Mouse (Mus musculus) liver, embryonic 11.5 days (tissue): ENCODE results near the gene Cmas. TPM values are rescaled to one million over a fixed set of nuclear protein-coding genes. Genes with fewer than 3 reads are reported as not detected.

Source experiments
- ATAC-seq: fragments of 200-750 bp; cut with Nextera tagmentation; replicated peaks from 2 replicates; pipeline ENCODE4 v1.8.0; 2017; ENCODE audit warnings: moderate number of reproducible peaks, mild to moderate bottlenecking, moderate TSS enrichment, moderate library complexity; ENCODE audit not compliant: low FRiP score
- DNase-seq: peaks from one replicate; pipeline ENCODE4 v3.0.0-alpha.2; 2017; ENCODE audit warnings: low spot score
- H3K27ac ChIP-seq: fragments of 300-500 bp; sonication (generic); 2 replicates; pipeline ENCODE4 v1.5.1; 2014; ENCODE audit warnings: mild to moderate bottlenecking, low read depth, low read length, control low read depth
- H3K27me3 ChIP-seq: fragments of 300-500 bp; sonication (generic); replicated peaks from 2 replicates; pipeline ENCODE4 v1.6.1; 2014; ENCODE audit warnings: low read length, mixed read lengths; ENCODE audit not compliant: control insufficient read depth, insufficient read depth
- H3K36me3 ChIP-seq: fragments of 300-500 bp; sonication (generic); 2 replicates; pipeline ENCODE4 v1.6.1; 2014; ENCODE audit warnings: mild to moderate bottlenecking, low read length, moderate library complexity, mixed read lengths; ENCODE audit not compliant: control insufficient read depth, insufficient read depth
- H3K4me1 ChIP-seq: fragments of 300-500 bp; sonication (generic); replicated peaks from 2 replicates; pipeline ENCODE4 v1.6.1; 2014; ENCODE audit warnings: low read length, mixed read lengths; ENCODE audit not compliant: control insufficient read depth, insufficient read depth
- H3K4me2 ChIP-seq: fragments of 300-500 bp; sonication (generic); 2 replicates; pipeline ENCODE4 v1.6.1; 2014; ENCODE audit warnings: mild to moderate bottlenecking, control low read depth, moderate library complexity
- H3K4me3 ChIP-seq: fragments of 300-500 bp; sonication (generic); 2 replicates; pipeline ENCODE4 v1.5.1; 2014; ENCODE audit warnings: low read depth, low read length, control low read depth
- H3K9ac ChIP-seq: fragments of 300-500 bp; sonication (generic); 2 replicates; pipeline ENCODE4 v1.6.1; 2014; ENCODE audit warnings: low read depth, low read length, control low read depth
- H3K9me3 ChIP-seq: fragments of 300-500 bp; sonication (generic); 2 replicates; pipeline ENCODE4 v1.6.1; 2016; ENCODE audit warnings: low read length, inconsistent platforms, mixed read lengths; ENCODE audit not compliant: control insufficient read depth
- WGBS: fragments of 180-500 bp; shearing (Covaris S2); extraction: QIAGEN DNeasy Blood & Tissue Kit; methylation state at CpG from one replicate; pipeline ENCODE4 v1.1.7; 2014; 5-methylcytosine and 5-hydroxymethylcytosine counted together
- polyA plus RNA-seq: library from polyadenylated mRNA; unstranded; fragments of >200 nt; fragmentation: Nextera tagmentation; extraction: Ambion mirVana; gene quantifications from 2 replicates; pipeline ENCODE4 v1.2.1, GENCODE M21; 2014

Cmas gene
- polyA plus RNA-seq, 1 experiment from 2014 or later = 93.0 TPM

- DNase-seq (no peak), ATAC-seq (no peak)
- Histone ChIP-seq H3K9ac (no peak overlapping the region), H3K27me3 (no peaks in the 10 kb centered on the region), H3K4me1 (peaks cover 7% of the 10 kb centered on the region; the same call in 1 of the 2 replicates), H3K27ac (no peak overlapping the region), H3K4me2 (no peak overlapping the region), H3K9me3 (no peaks in the 10 kb centered on the region), H3K36me3 (no peaks in the 10 kb centered on the region), H3K4me3 (no peak overlapping the region)
- 47% methylated on average over 7 of the region's 7 CpGs for WGBS
These were observed 9.7 kb upstream of the Cmas start for GRCm38 (mm10) chr6:142746765-142747164.

- Histone ChIP-seq H3K4me1 (peaks cover 8% of the 10 kb centered on the region; the same call in 1 of the 2 replicates), H3K36me3 (no peaks in the 10 kb centered on the region), H3K4me3 (no peak overlapping the region), H3K27me3 (no peaks in the 10 kb centered on the region), H3K9ac (no peak overlapping the region), H3K9me3 (no peaks in the 10 kb centered on the region), H3K4me2 (no peak overlapping the region), H3K27ac (no peak overlapping the region)
- no peak for ATAC-seq
- no peak for DNase-seq
- WGBS = 61% methylated on average over 2 of the region's 2 CpGs
These were observed 9.3 kb upstream of the Cmas start for GRCm38 (mm10) chr6:142747165-142747564.

GRCm38 (mm10) chr6:142748057-142748708 is 8.3 kb upstream of the Cmas start:
- 50% methylated on average over 8 of the region's 8 CpGs for WGBS
- DNase-seq = no peak
- no peaks in the 10 kb centered on the region for H3K36me3 ChIP-seq
- peaks cover 17% of the 10 kb centered on the region for H3K4me1 ChIP-seq
- no peaks in the 10 kb centered on the region for H3K9me3 ChIP-seq
- H3K4me3 ChIP-seq = no peak overlapping the region
- no peak overlapping the region for H3K27ac ChIP-seq
- no peak for ATAC-seq
- H3K27me3 ChIP-seq = no peaks in the 10 kb centered on the region
- H3K4me2 ChIP-seq = no peak overlapping the region
- no peak overlapping the region for H3K9ac ChIP-seq

GRCm38 (mm10) chr6:142751365-142751764 is 5.1 kb upstream of the Cmas start:
- ATAC-seq (no peak), DNase-seq (no peak)
- Histone ChIP-seq H3K27me3 (no peaks in the 10 kb centered on the region), H3K4me3 (no peak overlapping the region), H3K9me3 (no peaks in the 10 kb centered on the region), H3K9ac (no peak overlapping the region), H3K36me3 (no peaks in the 10 kb centered on the region), H3K27ac (no peak overlapping the region), H3K4me1 (peaks cover 20% of the 10 kb centered on the region), H3K4me2 (no peak overlapping the region)
- WGBS = 58% methylated on average over 9 of the region's 9 CpGs

- 0 out of 2 replicates have a peak overlapping the region, but pooled peaks have one; percentile 9 for H3K9ac ChIP-seq
- ATAC-seq (no peak), DNase-seq (no peak)
- H3K36me3 ChIP-seq = no peaks in the 10 kb centered on the region
- H3K27ac ChIP-seq = no peak overlapping the region
- H3K27me3 ChIP-seq = no peaks in the 10 kb centered on the region
- no peak overlapping the region for H3K4me3 ChIP-seq
- H3K9me3 ChIP-seq = no peaks in the 10 kb centered on the region
- 35% methylated on average over 14 of the region's 14 CpGs for WGBS
- peak overlapping the region; percentile 29 for H3K4me2 ChIP-seq
- peaks cover 20% of the 10 kb centered on the region for H3K4me1 ChIP-seq
These were observed 3.9 kb upstream of the Cmas start for GRCm38 (mm10) chr6:142752331-142753246.

- Histone ChIP-seq H3K4me1 (peaks cover 20% of the 10 kb centered on the region), H3K9me3 (no peaks in the 10 kb centered on the region), H3K4me3 (peak overlapping the region; percentile 81), H3K27ac (peak overlapping the region; percentile 96), H3K27me3 (no peaks in the 10 kb centered on the region), H3K36me3 (peaks cover 12% of the 10 kb centered on the region), H3K4me2 (peak overlapping the region; percentile 71), H3K9ac (peak overlapping the region; percentile 75)
- DNase-seq (no peak), ATAC-seq (peak; percentile 77)
- WGBS = 20% methylated on average over 10 of the region's 10 CpGs
These were observed 964 bp downstream of the Cmas start for GRCm38 (mm10) chr6:142757334-142757965.

- Histone ChIP-seq H3K27ac (peak overlapping the region; percentile 74), H3K9ac (peak overlapping the region; percentile 54)
These were observed 1.5 kb downstream of the Cmas start for GRCm38 (mm10) chr6:142757976-142758375.

GRCm38 (mm10) chr6:142758562-142758961 is 2.1 kb downstream of the Cmas start:
- ATAC-seq = no peak
- H3K27ac ChIP-seq = no peak overlapping the region
- 93% methylated on average over 6 of the region's 6 CpGs for WGBS

More at GRCm38 (mm10) chr6:142757976-142758375, 1.5 kb downstream of the Cmas start:
- H3K36me3 ChIP-seq = peaks cover 12% of the 10 kb centered on the region
- peak overlapping the region; percentile 71 for H3K4me2 ChIP-seq
- H3K9me3 ChIP-seq = no peaks in the 10 kb centered on the region
- ATAC-seq (no peak), DNase-seq (no peak)
- H3K4me1 ChIP-seq = peaks cover 16% of the 10 kb centered on the region
- 71% methylated on average over 6 of the region's 6 CpGs for WGBS
- no peaks in the 10 kb centered on the region for H3K27me3 ChIP-seq
- H3K4me3 ChIP-seq = peak overlapping the region; percentile 81

More at GRCm38 (mm10) chr6:142758562-142758961, 2.1 kb downstream of the Cmas start:
- Histone ChIP-seq H3K27me3 (no peaks in the 10 kb centered on the region), H3K9ac (no peak overlapping the region), H3K4me1 (peaks cover 13% of the 10 kb centered on the region), H3K4me3 (peak overlapping the region; percentile 81), H3K9me3 (no peaks in the 10 kb centered on the region), H3K36me3 (peaks cover 12% of the 10 kb centered on the region), H3K4me2 (peak overlapping the region; percentile 71)
- DNase-seq = no peak
